Mouse (Mus musculus): ENCODE data around the gene 1110059E24Rik. TPM values are rescaled to one million over a fixed set of nuclear protein-coding genes. Genes with fewer than 3 reads are reported as not detected.
"Not testable (repeated sequence)": the region's sequence is repeated elsewhere in the genome, so short reads cannot be mapped to it uniquely, and the experiment has no call there.

The 1110059E24Rik gene
- polyA plus RNA-seq, 1 experiment, result 46.7 TPM

DNA sequence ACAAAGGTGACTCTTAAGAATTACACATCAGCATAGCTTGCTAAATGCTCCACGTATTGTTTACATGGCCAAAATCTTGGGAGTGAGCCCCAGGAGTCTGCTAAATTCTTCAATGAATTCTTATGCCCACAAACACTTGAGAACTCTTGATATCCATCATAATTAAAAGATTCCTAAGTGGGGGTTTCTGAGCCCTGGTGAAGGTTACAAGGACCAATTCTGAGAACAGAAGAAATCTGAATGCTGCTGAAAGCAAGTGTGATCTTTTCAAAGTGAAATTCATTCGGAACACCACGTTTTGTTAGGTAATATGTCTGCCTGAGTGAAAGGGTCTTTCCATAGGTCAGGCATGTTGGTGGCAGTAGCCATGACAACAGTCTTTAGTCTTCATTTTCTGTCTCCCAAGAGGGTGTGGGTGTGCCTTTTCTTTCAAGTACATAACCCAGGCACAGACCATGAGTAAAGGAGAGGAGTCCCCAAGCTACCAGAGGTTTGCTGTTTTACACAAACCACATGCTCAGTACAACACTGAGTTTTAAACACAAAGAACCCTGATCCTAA is 51.2 kb downstream of the 1110059E24Rik start:
- H3K9ac ChIP-seq (ENCODE audit: low read depth, poor library complexity, severe bottlenecking), result no peak overlapping the region
- no peaks in the 10 kb centered on the region for H3K9me3 ChIP-seq (replicated peaks; ENCODE audit: control insufficient read depth, insufficient read depth, low read length, poor library complexity, severe bottlenecking)
- H3K4me3 ChIP-seq (ENCODE audit: low read depth, low read length), result no peak overlapping the region
- no peak for TF ChIP-seq EP300 (IDR thresholded peaks at IDR 0.05; ENCODE audit: insufficient read depth, low read depth, low read length)
- TF ChIP-seq CTCF (IDR thresholded peaks at IDR 0.05; ENCODE audit: low read depth, low read length), result no peak
- H3K27me3 ChIP-seq (ENCODE audit: control insufficient read depth, insufficient read depth, low read length, poor library complexity, severe bottlenecking), result no peaks in the 10 kb centered on the region
- H3K4me1 ChIP-seq (ENCODE audit: control insufficient read depth, insufficient read depth, low read length), result no peaks in the 10 kb centered on the region
- peaks cover 2% of the 10 kb centered on the region for H3K36me3 ChIP-seq (ENCODE audit: control insufficient read depth, insufficient read depth, low read length, poor library complexity, severe bottlenecking)
- H3K27ac ChIP-seq (ENCODE audit: insufficient read depth, low read length), result no peak overlapping the region

DNA sequence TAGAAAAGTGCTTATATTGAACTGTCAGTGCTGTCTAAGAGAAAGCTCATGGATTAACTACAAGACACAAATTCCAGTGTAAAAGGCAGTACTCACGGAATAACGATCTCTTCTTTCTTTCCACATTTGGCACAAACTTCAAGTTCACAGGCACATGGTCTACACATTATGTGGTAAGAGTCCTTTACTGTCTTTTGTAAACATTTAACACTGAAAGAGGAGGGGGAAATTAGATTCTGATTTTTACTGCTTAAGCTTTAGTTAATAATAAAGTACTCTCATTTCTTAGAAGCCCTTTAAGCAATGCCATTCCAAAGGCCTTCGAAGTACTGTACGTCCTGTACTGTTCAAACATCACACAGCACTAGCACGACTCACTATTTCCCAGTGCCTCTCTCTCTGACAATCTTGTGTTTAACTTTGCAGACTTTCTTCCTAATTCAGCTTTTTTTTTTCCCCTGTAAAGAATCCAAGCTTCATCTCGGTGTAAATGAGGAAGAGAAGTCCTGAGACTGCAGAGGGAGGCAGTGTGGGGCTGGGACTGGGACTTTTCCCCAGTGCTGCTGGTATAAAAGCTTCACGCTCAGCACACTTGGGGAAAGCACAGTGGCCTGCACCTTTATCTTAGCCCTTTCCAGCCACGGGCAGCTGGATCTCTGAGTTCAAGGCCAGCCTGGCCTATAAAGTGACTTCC is 54.0 kb downstream of the 1110059E24Rik start:
- H3K27ac ChIP-seq (ENCODE audit: insufficient read depth, low read length), result no peak overlapping the region
- TF ChIP-seq POLR2A (IDR thresholded peaks at IDR 0.05; ENCODE audit: insufficient read depth, low read length), result no peak
- TF ChIP-seq EP300 (IDR thresholded peaks at IDR 0.05; ENCODE audit: insufficient read depth, low read depth, low read length), result no peak
- no peak for TF ChIP-seq CTCF (IDR thresholded peaks at IDR 0.05; ENCODE audit: low read depth, low read length)

DNA sequence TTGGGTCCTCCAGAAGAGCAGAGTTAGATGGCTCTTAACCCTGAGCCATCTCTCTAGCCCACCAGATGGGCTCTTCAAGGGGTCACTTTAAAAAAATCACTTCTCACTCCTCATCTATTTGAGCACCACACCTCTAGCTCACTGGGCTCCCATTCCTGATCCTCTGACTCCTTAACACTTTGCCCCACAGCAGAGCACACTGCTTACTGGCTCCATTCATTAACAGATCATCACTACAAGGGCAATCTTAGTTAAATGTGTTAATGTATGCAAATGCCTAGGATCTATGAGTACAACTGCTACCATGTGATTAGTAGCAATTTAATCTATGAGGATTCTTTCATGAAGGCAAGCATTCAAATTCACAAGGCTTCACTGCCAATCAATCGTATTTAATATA is 58.1 kb downstream of the 1110059E24Rik start:
- peaks cover 2% of the 10 kb centered on the region for H3K36me3 ChIP-seq (ENCODE audit: control insufficient read depth, insufficient read depth, low read length, poor library complexity, severe bottlenecking)

More for the DNA sequence above, 54.0 kb downstream of the 1110059E24Rik start:
- peaks cover 4% of the 10 kb centered on the region; the same call in 1 of the 2 replicates for H3K9me3 ChIP-seq (replicated peaks; ENCODE audit: control insufficient read depth, insufficient read depth, low read length, poor library complexity, severe bottlenecking)
- H3K4me3 ChIP-seq (ENCODE audit: low read depth, low read length), result no peak overlapping the region
- no peaks in the 10 kb centered on the region for H3K27me3 ChIP-seq (ENCODE audit: control insufficient read depth, insufficient read depth, low read length, poor library complexity, severe bottlenecking)
- H3K4me1 ChIP-seq (ENCODE audit: control insufficient read depth, insufficient read depth, low read length), result no peaks in the 10 kb centered on the region
- H3K36me3 ChIP-seq (ENCODE audit: control insufficient read depth, insufficient read depth, low read length, poor library complexity, severe bottlenecking), result peaks cover 2% of the 10 kb centered on the region
- no peak overlapping the region for H3K9ac ChIP-seq (ENCODE audit: low read depth, poor library complexity, severe bottlenecking)

DNA sequence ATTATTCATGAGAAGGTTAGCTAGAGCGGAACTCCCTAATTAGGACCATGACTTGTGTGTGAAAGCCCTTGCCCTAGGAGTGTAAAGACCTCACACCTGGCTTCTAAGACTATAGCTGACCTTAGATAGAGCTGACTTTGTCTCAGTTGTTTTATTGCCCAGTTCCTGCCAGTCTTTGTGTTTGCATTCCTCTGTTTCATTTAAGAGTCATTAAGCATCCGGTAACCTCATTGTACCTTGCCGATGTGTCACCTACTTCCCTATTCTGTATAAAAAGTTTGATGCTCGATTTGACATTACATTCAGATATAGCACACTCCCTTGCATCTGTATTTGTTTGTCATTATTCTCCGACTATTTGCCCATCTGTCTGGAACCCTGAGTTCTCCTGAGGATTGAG is 60.6 kb downstream of the 1110059E24Rik start:
- not testable (repeated sequence) for H3K4me3 ChIP-seq (ENCODE audit: low read depth, low read length); H3K9me3 ChIP-seq (replicated peaks; ENCODE audit: control insufficient read depth, insufficient read depth, low read length, poor library complexity, severe bottlenecking); H3K9ac ChIP-seq (ENCODE audit: low read depth, poor library complexity, severe bottlenecking); H3K36me3 ChIP-seq (ENCODE audit: control insufficient read depth, insufficient read depth, low read length, poor library complexity, severe bottlenecking); H3K27ac ChIP-seq (ENCODE audit: insufficient read depth, low read length); H3K4me1 ChIP-seq (ENCODE audit: control insufficient read depth, insufficient read depth, low read length); H3K27me3 ChIP-seq (ENCODE audit: control insufficient read depth, insufficient read depth, low read length, poor library complexity, severe bottlenecking)

More for the DNA sequence above, 58.1 kb downstream of the 1110059E24Rik start:
- Histone ChIP-seq H3K4me3 (ENCODE audit: low read depth, low read length) (no peak overlapping the region), H3K4me1 (ENCODE audit: control insufficient read depth, insufficient read depth, low read length) (no peaks in the 10 kb centered on the region), H3K27ac (ENCODE audit: insufficient read depth, low read length) (no peak overlapping the region), H3K9me3 (replicated peaks; ENCODE audit: control insufficient read depth, insufficient read depth, low read length, poor library complexity, severe bottlenecking) (peaks cover 4% of the 10 kb centered on the region), H3K9ac (ENCODE audit: low read depth, poor library complexity, severe bottlenecking) (no peak overlapping the region), H3K27me3 (ENCODE audit: control insufficient read depth, insufficient read depth, low read length, poor library complexity, severe bottlenecking) (no peaks in the 10 kb centered on the region)
- TF ChIP-seq CTCF (IDR thresholded peaks at IDR 0.05; ENCODE audit: low read depth, low read length) (no peak), POLR2A (IDR thresholded peaks at IDR 0.05; ENCODE audit: insufficient read depth, low read length) (no peak), EP300 (IDR thresholded peaks at IDR 0.05; ENCODE audit: insufficient read depth, low read depth, low read length) (no peak)

DNA sequence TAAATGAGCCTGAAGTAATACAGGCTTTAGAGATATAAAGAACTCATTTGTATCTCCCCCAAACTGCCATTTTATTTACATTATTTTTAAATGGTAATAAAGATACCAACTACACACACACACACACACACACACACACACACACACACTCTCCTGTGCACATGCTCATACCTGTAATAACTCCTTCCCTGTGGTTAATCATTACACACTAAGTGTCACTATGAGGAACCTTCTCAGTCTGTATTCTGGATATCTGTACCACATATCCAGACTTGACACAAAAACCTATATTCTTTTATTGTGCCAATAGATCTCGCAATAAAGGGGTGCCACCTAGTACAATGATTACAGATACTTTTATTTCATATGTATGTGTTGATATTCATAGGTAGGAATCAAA is 62.9 kb downstream of the 1110059E24Rik start:
- no peak overlapping the region for H3K27ac ChIP-seq (ENCODE audit: insufficient read depth, low read length)
- H3K9ac ChIP-seq (ENCODE audit: low read depth, poor library complexity, severe bottlenecking), result no peak overlapping the region
- TF ChIP-seq EP300 (IDR thresholded peaks at IDR 0.05; ENCODE audit: insufficient read depth, low read depth, low read length) (no peak), CTCF (IDR thresholded peaks at IDR 0.05; ENCODE audit: low read depth, low read length) (no peak), POLR2A (IDR thresholded peaks at IDR 0.05; ENCODE audit: insufficient read depth, low read length) (no peak)
- no peak overlapping the region for H3K4me3 ChIP-seq (ENCODE audit: low read depth, low read length)
- H3K4me1 ChIP-seq (ENCODE audit: control insufficient read depth, insufficient read depth, low read length), result no peaks in the 10 kb centered on the region
- no peaks in the 10 kb centered on the region; the same call in 1 of the 2 replicates for H3K9me3 ChIP-seq (replicated peaks; ENCODE audit: control insufficient read depth, insufficient read depth, low read length, poor library complexity, severe bottlenecking)
- no peaks in the 10 kb centered on the region for H3K27me3 ChIP-seq (ENCODE audit: control insufficient read depth, insufficient read depth, low read length, poor library complexity, severe bottlenecking)
- H3K36me3 ChIP-seq (ENCODE audit: control insufficient read depth, insufficient read depth, low read length, poor library complexity, severe bottlenecking), result no peaks in the 10 kb centered on the region

DNA sequence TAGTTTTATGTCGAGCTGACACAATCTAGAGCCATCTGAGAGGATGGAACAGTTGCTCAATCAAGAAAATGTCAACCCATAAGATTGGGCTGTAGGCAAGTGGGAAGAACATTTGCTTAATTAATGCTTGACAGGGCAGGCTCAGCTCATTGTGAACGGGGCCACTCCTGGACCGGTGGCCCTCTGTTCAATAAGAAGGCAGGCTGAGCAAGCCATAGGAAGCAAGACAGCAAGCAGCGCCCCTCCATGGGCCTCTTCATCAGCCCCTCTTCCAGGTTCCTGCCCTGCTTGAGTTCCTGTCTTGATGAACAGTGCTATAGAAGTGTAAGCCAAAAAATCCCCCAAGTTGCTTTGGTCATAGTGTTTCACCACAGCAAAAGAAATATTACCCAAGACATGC is 65.2 kb downstream of the 1110059E24Rik start:
- H3K36me3 ChIP-seq (ENCODE audit: control insufficient read depth, insufficient read depth, low read length, poor library complexity, severe bottlenecking), result no peaks in the 10 kb centered on the region
- no peak overlapping the region for H3K27ac ChIP-seq (ENCODE audit: insufficient read depth, low read length)
- H3K4me1 ChIP-seq (ENCODE audit: control insufficient read depth, insufficient read depth, low read length), result no peaks in the 10 kb centered on the region
- no peaks in the 10 kb centered on the region for H3K27me3 ChIP-seq (ENCODE audit: control insufficient read depth, insufficient read depth, low read length, poor library complexity, severe bottlenecking)
- TF ChIP-seq POLR2A (IDR thresholded peaks at IDR 0.05; ENCODE audit: insufficient read depth, low read length), result no peak
- TF ChIP-seq EP300 (IDR thresholded peaks at IDR 0.05; ENCODE audit: insufficient read depth, low read depth, low read length), result no peak
- TF ChIP-seq CTCF (IDR thresholded peaks at IDR 0.05; ENCODE audit: low read depth, low read length), result no peak
- no peaks in the 10 kb centered on the region; the same call in 1 of the 2 replicates for H3K9me3 ChIP-seq (replicated peaks; ENCODE audit: control insufficient read depth, insufficient read depth, low read length, poor library complexity, severe bottlenecking)
- H3K4me3 ChIP-seq (ENCODE audit: low read depth, low read length), result no peak overlapping the region
- no peak overlapping the region for H3K9ac ChIP-seq (ENCODE audit: low read depth, poor library complexity, severe bottlenecking)
